Mouse (Mus musculus) thymus, adult 18-20 months (tissue): ENCODE measurements at regions not wholly inside any gene's neighbourhood (a gene's known extent, or its start where the extent isn't known, plus 50 kb on each side); places are given as distances from the start of the nearest gene placed in this dataset.
A peak's percentile ranks its signal among the peaks of the same experiment; 100 is the strongest.

ENCODE experiments used
- DNase-seq, 2 experiments: peaks; one replicate each; pipeline ENCODE4 v3.0.0; 2022; ENCODE audit warnings: mixed read lengths in 2 of 2

- no peak for DNase-seq
These were observed 81.4 kb upstream of the Irf2bp2 start for GRCm38 (mm10) chr8:126675153-126675552.

- DNase-seq: no peak
These were observed 79.4 kb upstream of the Irf2bp2 start for GRCm38 (mm10) chr8:126673038-126673740.

GRCm38 (mm10) chr8:126671594-126671993 lies 77.8 kb upstream of the Irf2bp2 start:
- no peak for DNase-seq

GRCm38 (mm10) chr8:126669919-126670318 lies 76.1 kb upstream of the Irf2bp2 start:
- no peak for DNase-seq

- no peak for DNase-seq
These were observed 75.4 kb upstream of the Irf2bp2 start for GRCm38 (mm10) chr8:126669154-126669553.

- no peak for DNase-seq
These were observed 74.9 kb upstream of the Irf2bp2 start for GRCm38 (mm10) chr8:126668657-126669025.

GRCm38 (mm10) chr8:126667721-126668656 lies 74.2 kb upstream of the Irf2bp2 start:
- no peak for DNase-seq

GRCm38 (mm10) chr8:126667086-126667720 lies 73.4 kb upstream of the Irf2bp2 start:
- peak in 1 of 2 experiments; percentile 27 for DNase-seq

GRCm38 (mm10) chr8:126666327-126667085 lies 72.7 kb upstream of the Irf2bp2 start:
- DNase-seq: peak; percentile 90 to 94

- DNase-seq: no peak
These were observed 71.9 kb upstream of the Irf2bp2 start for GRCm38 (mm10) chr8:126665581-126666241.

- no peak for DNase-seq
These were observed 71.1 kb upstream of the Irf2bp2 start for GRCm38 (mm10) chr8:126664891-126665290.

- peak; percentile 66 to 86 for DNase-seq
These were observed 69.3 kb upstream of the Irf2bp2 start for GRCm38 (mm10) chr8:126662797-126663784.

GRCm38 (mm10) chr8:126662151-126662550 lies 68.4 kb upstream of the Irf2bp2 start:
- DNase-seq: peak in 1 of 2 experiments; percentile 35

GRCm38 (mm10) chr8:126661511-126662142 lies 67.8 kb upstream of the Irf2bp2 start:
- DNase-seq: no peak

GRCm38 (mm10) chr8:126660658-126661316 lies 67.0 kb upstream of the Irf2bp2 start:
- no peak for DNase-seq

- no peak for DNase-seq
These were observed 66.2 kb upstream of the Irf2bp2 start for GRCm38 (mm10) chr8:126659691-126660657.

- DNase-seq: no peak
These were observed 63.8 kb upstream of the Irf2bp2 start for GRCm38 (mm10) chr8:126657546-126657945.

- no peak for DNase-seq
These were observed 62.9 kb upstream of the Irf2bp2 start for GRCm38 (mm10) chr8:126656554-126657260.
